Mouse (Mus musculus) T-helper 1 cell (primary cell): ENCODE results near the gene Cntn5.

Source experiments
- in situ Hi-C: fragments of 300-600 bp; cut with MboI, MseI; formaldehyde crosslinking; loops from one replicate; pipeline ENCODE4 v1.15.1; 2025; ENCODE audit warnings: high pct_unique_total_duplicates

The Cntn5 gene

GRCm38 (mm10) chr9:10447220-10447837, 457.2 kb downstream of the Cntn5 start:
- in situ Hi-C loops, result no loop called here

- in situ Hi-C loops, result no loop called here
Measured at GRCm38 (mm10) chr9:10412075-10412474, 492.5 kb downstream of the Cntn5 start.

GRCm38 (mm10) chr9:10400099-10400498, 504.5 kb downstream of the Cntn5 start:
- in situ Hi-C loops, result no loop called here

GRCm38 (mm10) chr9:10389863-10390262, 514.7 kb downstream of the Cntn5 start:
- in situ Hi-C loops, result no loop called here

- in situ Hi-C loops, result no loop called here
Measured at GRCm38 (mm10) chr9:10384455-10384854, 520.1 kb downstream of the Cntn5 start.

GRCm38 (mm10) chr9:10383140-10383539, 521.4 kb downstream of the Cntn5 start:
- in situ Hi-C loops, result no loop called here

- in situ Hi-C loops, result no loop called here
Measured at GRCm38 (mm10) chr9:10381701-10382100, 522.9 kb downstream of the Cntn5 start.

- in situ Hi-C loops, result no loop called here
Measured at GRCm38 (mm10) chr9:10376261-10376660, 528.3 kb downstream of the Cntn5 start.

GRCm38 (mm10) chr9:10368971-10369370, 535.6 kb downstream of the Cntn5 start:
- in situ Hi-C loops, result no loop called here

GRCm38 (mm10) chr9:10368410-10368809, 536.2 kb downstream of the Cntn5 start:
- in situ Hi-C loops, result no loop called here

- in situ Hi-C loops, result no loop called here
Measured at GRCm38 (mm10) chr9:10366246-10366955, 538.2 kb downstream of the Cntn5 start.

GRCm38 (mm10) chr9:10350909-10351655, 553.5 kb downstream of the Cntn5 start:
- in situ Hi-C loops, result no loop called here

GRCm38 (mm10) chr9:10348741-10349140, 555.8 kb downstream of the Cntn5 start:
- in situ Hi-C loops, result no loop called here

GRCm38 (mm10) chr9:10348222-10348621, 556.4 kb downstream of the Cntn5 start:
- in situ Hi-C loops, result no loop called here

- in situ Hi-C loops, result no loop called here
Measured at GRCm38 (mm10) chr9:10340751-10341150, 563.8 kb downstream of the Cntn5 start.

GRCm38 (mm10) chr9:10339716-10340115, 564.9 kb downstream of the Cntn5 start:
- in situ Hi-C loops, result no loop called here

- in situ Hi-C loops, result loop anchor here (25.0 kb wide), 1 partner anchor 1112 kb away; no protein-coding TSS in a partner anchor
Measured at GRCm38 (mm10) chr9:10324697-10325368, 579.7 kb downstream of the Cntn5 start.

GRCm38 (mm10) chr9:10269342-10269741, 635.2 kb downstream of the Cntn5 start:
- in situ Hi-C loops, result no loop called here

GRCm38 (mm10) chr9:10268836-10269235, 635.7 kb downstream of the Cntn5 start:
- in situ Hi-C loops, result no loop called here

GRCm38 (mm10) chr9:10265616-10266015, 639.0 kb downstream of the Cntn5 start:
- in situ Hi-C loops, result no loop called here

- in situ Hi-C loops, result no loop called here
Measured at GRCm38 (mm10) chr9:10233364-10233763, 671.2 kb downstream of the Cntn5 start.

GRCm38 (mm10) chr9:10232066-10232465, 672.5 kb downstream of the Cntn5 start:
- in situ Hi-C loops, result no loop called here
